Mouse (Mus musculus): ENCODE measurements around the gene Dscam. TPM values are rescaled to one million over a fixed set of nuclear protein-coding genes. Genes with fewer than 3 reads are reported as not detected.
A peak's percentile ranks its signal among the peaks of the same experiment; 100 is the strongest.

The Dscam gene
- total RNA-seq, 2 experiments from 2014 or later: 0.15 TPM; not detected in 1

DNA sequence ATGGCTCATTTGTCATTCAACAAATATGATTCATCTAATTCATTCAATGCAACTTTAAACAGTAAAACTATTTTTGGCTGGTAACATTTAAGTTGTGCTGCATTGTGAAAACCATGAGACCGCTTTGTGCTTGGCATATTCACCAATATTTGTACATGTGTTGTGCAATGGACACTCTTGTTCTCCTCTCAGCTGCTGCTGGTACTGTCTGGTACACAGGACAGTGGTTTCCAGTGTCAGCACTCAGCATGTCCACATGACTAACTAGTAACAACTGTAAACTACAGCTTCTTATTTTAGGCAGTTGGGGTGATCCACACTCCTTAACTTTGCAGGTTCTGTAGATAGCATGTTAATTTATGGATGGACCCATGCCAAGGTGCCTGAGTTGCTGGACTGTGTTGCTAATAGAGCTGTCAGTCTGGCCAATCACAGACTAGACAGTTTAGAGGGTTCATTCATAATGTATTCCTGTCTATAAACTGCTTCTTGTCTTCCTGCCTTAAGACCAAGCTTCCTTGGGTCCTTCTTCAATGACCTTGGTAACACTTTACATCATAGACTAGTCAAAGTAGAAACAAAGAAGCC, 368.8 kb downstream of the Dscam start:
- ATAC-seq (replicated peaks; ENCODE audit: poor library complexity, severe bottlenecking): no peak

DNA sequence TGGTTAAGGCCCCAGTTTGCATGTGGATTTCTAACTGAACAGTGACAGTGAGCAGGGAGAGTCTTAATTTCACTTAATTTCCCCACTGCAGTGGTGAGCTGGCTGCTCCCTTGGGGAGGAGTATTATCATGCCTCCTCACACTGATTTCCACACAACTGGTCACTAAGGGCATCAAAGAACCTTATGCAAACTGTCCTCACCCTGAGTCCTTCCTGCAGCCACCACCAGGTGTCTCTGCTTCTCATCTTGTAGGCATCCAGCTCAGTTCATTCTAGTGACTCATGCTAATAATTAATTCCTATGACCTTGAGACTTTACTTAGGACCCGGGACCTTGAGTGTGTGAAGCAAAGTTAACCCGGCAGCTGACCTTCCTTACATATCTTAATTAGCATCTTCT, 375.1 kb downstream of the Dscam start:
- ATAC-seq (replicated peaks; ENCODE audit: poor library complexity, severe bottlenecking): peak; percentile 48; the same call in 1 of the 2 replicates

DNA sequence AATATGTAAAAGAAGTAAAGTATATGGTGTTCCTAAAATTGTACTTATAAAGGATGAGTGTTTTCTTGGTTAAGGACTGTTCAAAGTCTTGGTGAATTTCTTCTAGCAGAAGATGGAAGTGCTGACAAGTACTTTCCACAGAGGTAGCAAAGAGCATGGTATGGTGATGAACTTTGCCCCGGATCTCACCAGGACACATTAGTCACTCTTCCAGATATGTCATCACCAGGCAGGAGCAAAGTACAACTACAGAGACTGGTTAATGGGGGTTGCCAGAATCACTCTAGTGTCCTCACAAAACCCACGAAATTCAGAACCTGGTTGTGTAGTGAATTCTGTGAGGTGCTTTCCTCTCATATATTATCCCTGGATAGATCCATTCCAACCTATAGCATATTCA, 379.2 kb downstream of the Dscam start:
- ATAC-seq (replicated peaks; ENCODE audit: poor library complexity, severe bottlenecking): no peak

DNA sequence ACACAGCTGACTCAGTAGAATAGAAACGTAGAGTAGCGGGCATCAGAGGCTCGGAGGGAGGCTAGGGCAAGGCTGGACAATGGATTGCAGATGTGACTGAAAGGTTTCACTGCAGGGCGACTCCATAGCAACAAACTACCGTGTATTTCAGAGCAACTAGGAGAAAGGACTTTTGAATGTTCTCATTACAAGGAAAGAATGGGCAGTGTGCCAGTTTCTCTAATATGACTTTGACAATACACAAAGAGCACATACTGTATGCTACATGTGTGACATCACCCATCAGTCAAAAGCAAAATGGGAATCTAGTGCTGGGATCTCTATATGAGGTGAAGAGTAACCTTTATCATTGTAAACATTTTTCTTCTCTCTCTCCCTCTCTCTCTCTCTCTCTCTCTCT, 382.3 kb downstream of the Dscam start:
- no peak for ATAC-seq (replicated peaks; ENCODE audit: poor library complexity, severe bottlenecking)

DNA sequence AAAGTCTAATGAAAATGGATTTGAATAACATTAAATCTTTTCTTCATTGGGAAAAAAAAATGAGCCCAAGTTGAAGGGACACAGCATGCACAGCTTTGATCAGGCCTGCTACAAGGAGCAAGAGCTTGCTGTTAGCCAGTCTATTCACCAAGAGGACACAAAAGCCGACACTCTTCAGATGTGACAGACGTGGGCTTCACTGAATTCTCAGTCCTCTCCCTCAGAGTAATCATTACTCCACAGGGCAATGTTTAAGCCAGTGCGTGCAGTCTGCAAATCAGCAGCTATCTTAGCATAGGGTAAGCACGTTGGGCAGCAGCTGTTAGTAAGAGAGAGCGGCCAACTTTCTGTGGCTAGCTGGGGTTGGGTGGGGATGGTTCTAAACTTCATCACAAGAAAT, 391.5 kb downstream of the Dscam start:
- ATAC-seq (replicated peaks; ENCODE audit: poor library complexity, severe bottlenecking): no peak

DNA sequence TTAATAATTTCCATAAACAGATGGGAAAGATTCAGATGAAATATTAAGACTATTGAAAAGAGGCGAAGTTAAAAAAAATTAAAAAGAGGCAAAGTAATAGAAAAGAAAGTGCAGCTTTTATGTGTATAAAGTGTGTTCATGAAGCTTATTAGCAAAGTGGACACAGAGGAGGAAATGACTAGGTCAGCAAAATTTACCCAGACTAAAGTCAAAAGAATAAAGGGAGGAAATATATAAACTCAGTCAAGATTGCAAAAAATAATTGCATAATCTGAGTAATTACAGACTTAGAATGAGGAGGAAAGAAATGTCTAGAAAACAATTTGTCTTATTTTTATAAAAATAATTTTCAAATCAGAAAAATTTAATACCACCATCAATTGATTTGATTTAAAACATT, 396.3 kb downstream of the Dscam start:
- ATAC-seq (replicated peaks; ENCODE audit: poor library complexity, severe bottlenecking): no peak

DNA sequence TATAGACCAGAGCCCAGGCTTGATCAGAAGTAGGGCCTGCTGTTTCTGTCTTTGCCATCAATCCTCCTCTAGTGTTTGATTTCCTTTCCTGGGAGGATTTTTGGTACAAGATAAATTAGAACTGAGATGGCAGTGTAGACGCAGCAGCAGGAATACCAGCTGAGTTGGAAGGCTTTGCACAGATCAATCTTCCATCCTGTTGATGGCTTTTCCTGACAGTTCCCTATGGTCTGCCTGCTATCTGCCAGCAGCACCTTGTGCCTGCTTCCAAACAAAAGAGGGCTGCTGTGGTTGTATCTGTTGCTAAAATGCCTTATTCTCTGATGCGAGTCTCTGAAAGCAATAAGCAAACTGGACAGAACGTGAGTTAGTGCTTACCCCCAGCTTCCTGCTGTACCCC, 402.6 kb downstream of the Dscam start:
- no peak for ATAC-seq (replicated peaks; ENCODE audit: poor library complexity, severe bottlenecking)

DNA sequence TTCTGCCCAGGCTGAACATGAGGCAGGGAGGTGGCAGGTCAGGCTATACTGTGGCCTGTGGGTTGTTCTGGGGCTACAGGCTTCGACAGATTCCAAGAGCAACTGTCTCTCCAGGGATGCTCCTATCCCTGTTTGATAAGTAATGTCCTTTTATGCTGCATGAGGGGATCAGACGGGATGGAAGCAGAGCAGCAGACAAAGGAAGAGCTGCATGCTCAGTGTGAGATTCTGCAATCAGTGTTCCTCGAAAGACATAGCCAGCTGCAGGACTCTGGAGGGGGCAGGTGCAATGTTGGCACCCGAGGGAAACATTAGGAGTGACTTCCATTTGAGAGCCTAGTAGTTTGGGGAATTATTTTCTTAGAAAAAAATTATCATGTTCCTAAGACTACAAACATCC, 403.0 kb downstream of the Dscam start:
- ATAC-seq (replicated peaks; ENCODE audit: poor library complexity, severe bottlenecking): no peak

DNA sequence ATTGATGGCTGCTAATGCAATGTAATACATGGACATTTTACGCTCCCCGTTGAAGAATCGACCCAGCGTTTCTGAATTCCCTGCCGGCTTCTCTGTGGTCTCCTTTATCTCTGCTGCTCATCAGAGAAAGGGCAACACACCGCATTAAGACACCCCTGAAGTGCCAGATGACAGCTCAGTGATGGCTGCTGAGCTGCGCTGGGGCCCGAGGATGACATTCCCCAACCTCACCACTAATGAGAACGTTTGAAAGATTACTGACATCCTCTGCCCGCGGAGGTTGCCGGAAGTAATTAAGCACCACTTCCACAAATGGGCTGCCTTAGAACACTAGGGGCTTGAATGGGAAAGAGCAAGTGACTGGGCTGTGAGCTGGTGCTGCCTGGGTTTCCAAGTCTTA, 409.3 kb downstream of the Dscam start:
- peak; percentile 50; the same call in 1 of the 2 replicates for ATAC-seq (replicated peaks; ENCODE audit: poor library complexity, severe bottlenecking)

DNA sequence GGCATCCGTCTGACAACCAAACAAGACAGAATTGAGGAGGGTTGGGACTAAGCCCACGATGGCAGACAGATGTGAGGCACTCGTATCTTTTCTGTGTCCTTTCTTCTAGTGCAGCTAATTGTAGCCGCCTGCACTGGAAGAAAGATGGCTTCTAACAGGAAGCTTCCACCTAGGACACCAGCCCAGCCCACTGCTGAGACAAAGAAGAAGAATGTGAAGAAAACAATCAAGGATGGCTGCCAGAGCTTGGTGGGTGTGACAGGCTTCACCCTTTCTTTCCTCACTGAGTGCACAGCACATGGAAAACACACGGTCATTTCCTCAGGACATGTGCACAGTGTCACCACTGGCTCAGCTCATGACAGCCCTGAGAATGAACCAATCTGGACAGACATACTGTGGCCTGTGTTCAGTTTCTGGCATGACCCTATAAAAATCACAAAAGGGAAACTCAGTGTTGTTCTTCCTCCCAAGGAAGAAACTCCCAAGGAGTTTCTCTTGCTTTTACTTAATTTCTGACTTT, 411.4 kb downstream of the Dscam start:
- ATAC-seq (replicated peaks; ENCODE audit: poor library complexity, severe bottlenecking): no peak

DNA sequence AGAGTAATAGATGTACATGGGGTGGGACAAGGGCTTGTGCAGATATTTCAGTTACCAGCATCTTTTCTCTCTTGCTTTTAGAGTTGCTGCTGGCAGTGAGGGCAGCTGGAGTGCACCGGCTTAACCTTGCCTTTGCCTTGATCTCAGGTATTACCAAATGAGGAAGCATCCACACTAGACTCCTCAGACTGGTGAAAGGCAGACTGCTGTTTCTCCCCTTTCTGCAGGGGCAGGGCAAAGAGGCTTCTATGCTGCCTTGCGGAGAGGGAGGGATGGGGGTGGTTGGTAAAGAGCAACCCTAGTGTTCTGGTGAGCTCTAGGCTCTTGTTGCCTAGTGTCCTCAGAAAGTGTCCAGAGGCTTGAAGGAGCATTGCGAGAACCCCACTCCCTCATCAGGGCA, 412.2 kb downstream of the Dscam start:
- no peak for ATAC-seq (replicated peaks; ENCODE audit: poor library complexity, severe bottlenecking)

DNA sequence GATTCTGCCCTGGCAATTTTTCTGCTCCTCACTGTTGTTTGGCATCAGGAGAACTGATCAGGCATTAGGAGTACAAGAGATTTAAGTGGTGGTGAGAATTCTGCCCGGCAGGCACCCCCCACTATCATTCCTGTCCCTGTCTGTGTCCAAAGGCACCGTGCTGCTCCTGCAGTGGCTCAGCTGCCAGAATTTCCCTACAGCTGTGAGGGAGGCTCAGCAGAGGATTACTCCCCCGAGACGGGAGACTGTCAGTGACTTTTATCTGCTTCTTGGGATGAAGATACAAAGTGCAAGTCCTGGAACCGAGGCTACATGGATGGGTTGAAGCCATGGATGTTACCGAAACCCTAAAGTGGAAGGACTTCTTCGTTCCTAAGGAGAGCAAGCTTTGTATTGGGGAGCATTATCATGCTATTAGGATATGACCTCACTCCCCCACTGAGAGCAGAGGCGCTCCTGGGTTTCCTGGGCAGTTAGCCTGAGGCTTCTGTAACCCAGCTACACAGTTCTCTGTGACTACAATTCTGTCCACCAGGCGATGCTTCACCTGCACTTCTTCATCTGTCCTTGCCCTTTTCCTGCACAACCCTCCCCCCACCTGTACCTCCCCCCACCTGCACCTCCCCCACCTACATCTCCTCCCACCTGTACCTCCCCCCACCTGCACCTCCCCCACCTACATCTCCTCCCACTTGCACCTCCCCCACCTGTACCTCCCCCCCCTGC, 412.8 kb downstream of the Dscam start:
- ATAC-seq (replicated peaks; ENCODE audit: poor library complexity, severe bottlenecking): no peak

DNA sequence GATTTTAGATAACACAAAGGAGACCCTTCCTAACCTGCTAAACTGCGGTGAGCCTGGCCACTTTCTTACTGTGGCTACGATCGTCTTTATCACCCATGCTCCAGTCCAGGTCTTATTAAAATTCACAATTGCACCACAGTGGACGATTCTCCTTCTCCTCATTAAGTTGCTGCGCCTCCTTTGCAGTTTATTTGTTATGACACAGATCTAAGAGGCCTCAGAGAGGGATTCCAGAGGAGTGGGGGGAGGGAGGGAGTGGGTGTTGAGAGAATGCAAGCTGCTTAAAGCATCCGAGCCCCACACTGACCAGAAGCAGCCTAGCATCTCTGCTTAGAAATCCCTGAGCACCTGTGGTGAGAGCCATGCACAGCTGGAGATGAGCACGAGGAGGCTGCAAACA, 413.6 kb downstream of the Dscam start:
- ATAC-seq (replicated peaks; ENCODE audit: poor library complexity, severe bottlenecking): no peak

DNA sequence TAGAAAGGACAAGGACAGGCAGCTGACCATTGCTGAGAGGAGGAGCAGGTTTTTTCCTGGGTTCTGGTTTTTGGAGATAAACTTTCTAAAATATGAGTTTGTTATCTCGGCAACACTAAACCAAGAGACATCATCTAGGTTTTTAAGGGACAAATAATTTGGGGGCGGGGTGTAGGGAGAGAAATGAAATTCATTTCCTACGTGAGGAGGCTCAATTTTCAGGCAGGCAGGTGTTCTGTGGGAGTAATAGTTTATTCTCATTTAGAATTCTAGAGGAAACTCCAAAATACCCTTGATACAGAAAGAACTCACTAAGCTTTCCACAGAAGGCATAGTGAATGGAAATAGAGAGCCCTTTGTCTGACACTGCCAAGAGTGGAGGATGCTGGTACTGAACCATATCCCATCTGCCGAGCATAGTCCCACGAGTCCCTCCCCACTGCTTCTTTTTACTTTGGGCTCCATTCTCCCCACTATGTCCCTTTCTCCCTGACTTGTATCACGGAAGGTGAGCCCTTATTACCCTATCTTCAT, 415.5 kb downstream of the Dscam start:
- no peak for ATAC-seq (replicated peaks; ENCODE audit: poor library complexity, severe bottlenecking)

DNA sequence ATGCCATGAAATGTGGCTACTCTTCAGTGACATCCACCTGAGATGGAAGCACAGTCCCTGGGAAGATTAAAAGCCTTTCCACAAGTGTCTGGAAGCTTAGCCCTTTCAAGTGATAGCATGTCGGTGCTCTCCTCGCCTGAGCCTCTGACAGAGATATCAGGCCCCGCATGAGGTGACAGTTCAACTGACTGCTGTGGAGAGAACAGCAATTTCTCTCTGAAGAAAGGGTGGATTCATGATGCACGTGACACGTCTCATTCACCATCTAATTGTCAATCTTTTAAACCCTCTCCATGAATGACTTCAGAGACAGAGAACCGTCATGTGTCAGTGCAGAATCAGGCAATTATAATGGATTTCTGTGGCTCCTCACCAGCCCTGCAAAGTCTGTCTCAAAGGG, 416.2 kb downstream of the Dscam start:
- no peak for ATAC-seq (replicated peaks; ENCODE audit: poor library complexity, severe bottlenecking)

DNA sequence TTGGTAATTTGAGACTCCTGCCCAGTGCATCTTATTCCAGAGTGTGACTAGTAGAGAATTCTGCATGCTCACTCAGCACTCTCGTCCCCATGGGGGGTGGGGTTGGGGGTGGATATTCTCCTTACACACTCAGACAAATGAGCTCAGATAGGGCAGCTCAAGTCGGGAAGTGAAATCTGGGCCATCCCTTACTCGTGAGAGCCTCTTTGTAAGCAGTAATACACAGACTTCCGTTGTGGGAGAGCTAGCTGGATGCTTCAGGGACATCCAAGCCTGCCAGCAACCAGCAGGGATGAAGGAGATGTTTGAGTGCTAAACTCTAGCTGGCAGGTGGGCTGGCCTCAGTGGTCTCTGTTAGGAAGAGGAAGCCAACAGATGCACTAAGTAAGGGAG, 416.8 kb downstream of the Dscam start:
- ATAC-seq (replicated peaks; ENCODE audit: poor library complexity, severe bottlenecking): no peak

DNA sequence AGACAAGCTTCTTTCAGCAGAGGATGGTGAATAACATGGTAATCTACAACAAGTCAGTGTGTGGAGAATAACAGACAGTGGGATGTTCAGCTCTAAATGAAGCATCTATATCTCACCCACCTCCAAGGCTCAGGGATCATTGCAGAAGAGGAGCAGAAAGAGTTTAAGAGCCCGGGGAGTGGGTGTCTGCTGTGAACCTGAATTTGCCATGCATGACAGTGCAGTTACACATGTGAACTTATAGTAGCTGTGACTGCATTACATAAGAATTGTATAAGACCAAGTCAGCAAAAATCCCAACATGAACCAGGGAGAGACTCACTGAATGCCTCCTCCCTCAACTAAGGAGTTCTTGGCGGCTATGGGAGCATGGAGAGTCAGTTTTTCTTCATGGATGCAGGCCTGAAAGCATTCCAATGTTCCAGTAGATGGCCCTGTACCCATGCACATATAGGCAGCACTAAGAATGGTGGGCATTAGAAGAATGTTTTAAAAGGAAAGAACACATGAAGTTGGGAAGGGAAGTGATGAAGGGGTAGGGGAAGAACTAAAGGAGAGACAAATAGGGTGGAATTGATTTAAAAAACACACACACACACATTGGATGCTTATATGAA, 417.3 kb downstream of the Dscam start:
- ATAC-seq (replicated peaks; ENCODE audit: poor library complexity, severe bottlenecking): no peak

DNA sequence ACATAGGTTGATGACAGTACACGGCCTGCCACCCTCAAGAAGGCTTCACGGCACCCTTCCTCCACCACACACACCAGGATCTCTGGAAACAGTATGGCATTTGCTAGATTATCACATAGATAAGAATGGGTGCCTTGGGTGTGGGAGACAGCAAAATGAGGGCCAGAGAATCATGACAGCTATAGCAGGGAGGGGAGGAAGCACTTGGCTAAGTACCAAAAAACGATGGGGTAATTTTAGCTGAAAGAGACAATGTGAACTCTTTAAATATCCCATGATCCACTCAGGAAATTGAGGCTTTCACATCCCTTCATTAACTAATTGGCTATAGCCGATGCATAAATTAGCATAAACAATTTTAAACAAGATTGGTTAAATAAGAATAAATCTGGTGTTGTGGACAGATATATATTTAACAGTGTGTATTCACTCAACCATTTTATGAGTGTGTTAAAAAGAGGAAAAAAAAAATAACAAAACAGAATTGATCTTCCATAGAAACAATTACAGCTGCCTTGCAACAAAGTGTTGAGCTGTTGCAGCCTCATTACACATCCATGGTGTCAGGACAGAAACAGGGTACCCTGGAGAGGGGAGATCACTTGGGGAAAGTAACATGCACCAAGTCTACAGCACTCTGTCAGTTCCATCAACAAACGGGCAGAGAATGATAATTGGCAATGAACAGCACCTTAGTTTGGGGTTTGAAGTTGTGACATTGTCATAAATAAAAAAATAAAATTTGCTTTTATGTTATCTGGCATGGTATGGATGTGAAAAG, 427.9 kb downstream of the Dscam start:
- ATAC-seq (replicated peaks; ENCODE audit: poor library complexity, severe bottlenecking): no peak

DNA sequence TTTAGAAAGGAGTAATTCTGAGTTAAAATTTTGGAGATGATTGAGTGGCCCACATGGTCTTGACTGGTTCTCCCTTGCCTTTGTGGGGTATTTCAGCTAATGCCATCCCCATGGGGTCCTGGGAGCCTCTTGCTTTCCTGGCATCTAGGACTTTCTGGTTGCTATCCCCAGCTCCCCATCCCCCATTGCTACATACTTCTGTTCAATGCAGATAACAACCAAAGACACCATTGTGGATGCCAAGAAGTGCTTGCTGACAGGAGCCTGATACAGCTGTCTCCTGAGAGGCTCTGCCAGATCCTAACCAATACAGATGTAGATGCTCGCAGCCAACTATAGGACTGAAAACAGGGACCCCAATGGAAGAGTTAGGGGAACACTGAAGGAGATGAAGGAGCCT, 429.2 kb downstream of the Dscam start:
- ATAC-seq (replicated peaks; ENCODE audit: poor library complexity, severe bottlenecking): no peak

Measured in granulocyte monocyte progenitor cell, adult 5-6 weeks (primary cell).